Mouse (Mus musculus): Measurements from ENCODE around the gene Hoxb5.

The Hoxb5 gene

DNA sequence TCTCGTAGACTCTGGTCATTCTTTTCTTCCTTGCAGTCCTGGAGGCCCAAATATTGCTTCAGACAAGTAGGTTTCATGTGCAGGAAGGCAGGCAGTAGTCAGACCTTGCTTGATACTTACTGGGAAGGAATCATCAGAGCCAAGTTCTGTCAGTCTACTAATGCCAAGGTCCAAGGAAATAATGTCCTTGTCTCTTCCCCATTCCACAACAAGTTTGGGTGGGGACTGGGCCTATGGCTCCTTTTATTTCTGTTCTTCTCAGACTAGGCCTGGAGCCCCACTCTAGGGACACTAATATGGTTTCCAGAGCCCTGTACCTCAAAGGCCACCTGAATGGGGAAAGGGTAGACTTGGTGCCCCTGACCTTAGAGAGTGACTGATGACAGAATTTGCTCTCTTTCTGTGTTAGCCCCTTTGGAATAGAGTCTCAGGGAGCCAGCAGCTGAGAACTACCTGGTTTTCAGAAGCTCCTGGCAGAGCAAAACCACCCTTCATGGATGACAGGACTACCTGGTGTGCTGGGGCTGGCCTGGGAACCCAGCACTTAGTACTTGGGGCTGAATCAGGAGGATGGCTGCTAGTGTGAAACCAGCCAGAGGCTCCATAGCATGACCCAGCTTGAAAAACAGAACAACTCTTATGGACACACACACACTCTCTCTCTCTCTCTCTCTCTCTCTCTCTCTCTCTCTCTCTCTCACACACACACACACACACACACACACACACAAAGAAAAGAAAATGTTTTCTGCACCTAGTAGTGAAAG, 14.5 kb upstream of the Hoxb5 start:
- 17% methylated on average over 1 of the region's 1 CpGs for WGBS

DNA sequence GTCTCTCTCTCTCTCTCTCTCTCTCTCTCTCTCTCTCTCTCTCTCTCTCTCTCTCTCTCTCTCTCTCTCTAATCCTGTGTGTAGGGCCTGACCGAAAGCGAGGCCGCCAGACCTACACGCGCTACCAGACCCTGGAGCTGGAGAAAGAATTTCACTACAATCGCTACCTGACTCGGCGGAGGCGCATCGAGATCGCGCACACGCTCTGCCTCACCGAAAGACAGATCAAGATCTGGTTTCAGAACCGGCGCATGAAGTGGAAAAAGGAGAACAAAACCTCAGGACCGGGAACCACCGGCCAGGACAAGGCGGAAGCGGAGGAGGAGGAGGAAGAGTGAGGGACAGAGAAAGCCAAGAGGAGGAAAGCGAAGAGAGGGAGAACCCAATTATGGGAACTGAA, 13.8 kb upstream of the Hoxb5 start:
- WGBS = 8% methylated on average over 21 of the region's 21 CpGs

DNA sequence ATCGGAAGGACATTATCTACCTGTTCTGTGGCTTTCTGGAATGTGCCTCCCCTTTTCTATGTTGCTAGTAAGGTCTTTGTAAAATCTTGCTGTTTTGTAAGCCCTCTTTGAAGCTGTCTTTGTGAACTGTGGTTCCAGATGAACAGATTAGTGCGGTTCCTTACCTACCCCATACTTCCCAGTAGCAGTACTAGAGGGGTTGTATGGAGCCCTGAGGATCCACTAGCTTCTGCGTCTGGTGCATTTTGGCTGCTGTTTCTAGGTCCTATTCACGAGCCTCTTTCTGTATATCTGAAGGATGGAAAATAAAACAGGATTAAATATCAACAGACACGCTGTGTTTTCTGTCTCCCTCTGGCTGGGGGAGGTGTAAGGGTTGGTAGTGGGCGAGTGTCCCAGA, 13.3 kb upstream of the Hoxb5 start:
- 9% methylated on average over 6 of the region's 6 CpGs for WGBS

DNA sequence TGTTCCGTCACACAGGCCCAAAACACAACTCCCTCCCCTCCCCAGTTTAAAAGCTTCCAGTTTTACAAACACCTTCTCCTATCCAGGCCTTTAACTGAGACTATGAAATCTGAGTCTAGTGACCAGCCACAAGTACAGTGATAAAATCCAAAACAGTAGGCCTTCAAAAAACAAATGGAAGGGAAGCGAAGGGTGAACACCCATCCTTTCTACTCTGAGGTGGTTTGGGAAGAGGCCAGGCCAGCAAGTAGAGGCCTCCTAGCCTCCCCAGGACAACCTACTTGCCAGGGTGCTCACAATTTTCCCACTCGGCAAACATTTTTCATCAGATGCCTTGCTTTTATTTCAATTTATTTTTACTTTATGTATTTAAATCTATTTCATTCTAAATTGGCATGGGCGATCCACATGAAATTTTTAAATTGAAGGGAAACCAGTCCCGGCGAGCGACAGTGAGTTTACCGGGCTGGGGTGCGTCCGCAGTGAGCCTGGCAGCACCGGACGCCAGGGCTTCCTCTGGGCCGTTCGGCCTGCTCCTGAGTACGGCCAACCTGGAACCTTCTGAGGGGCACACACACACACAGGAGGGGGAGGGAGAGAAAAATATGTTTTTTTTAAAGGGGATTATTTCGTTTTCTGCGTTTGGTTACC, 12.3 kb upstream of the Hoxb5 start:
- 8% methylated on average over 17 of the region's 17 CpGs for WGBS

DNA sequence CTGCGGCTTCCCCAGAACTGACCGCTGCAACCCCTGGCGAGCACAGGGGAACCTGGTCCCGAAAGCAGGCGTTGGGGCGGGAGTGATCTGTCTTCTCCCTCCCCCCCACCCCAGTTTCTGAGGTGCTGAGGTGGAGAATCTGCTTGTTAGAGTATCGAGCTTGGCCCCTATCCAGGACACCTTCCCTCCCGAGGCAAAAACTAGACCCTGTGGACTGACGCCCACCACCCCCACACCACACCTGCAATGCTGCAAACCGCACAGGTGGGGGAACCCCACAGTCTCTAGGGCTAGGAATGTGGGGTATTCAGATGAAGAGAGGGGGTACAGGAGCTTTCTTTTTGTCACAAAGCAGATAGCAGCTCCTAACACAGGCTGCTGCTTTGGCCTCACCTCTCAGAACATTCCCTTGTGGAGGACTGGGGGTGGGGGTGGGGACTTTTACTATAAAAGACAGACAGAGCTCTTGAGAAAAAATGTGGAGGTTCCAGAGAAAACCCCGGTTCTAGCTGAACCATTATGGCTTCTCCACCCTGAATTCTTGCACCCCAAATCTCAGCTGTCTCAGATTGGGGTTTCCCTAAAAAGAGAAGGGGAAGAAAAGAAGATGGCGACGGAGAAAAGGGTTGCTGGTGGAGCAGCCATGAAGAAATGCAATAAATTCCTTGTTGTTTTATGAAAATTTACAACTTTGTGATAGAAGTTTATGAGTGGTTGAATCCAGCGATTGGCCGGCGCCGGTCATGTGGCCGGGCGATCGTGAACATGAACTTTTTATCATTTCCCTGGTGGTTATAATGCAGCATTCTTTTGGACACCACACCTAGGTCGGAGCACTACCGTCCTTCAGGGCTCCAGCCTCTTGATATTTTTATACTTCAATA, 11.2 kb upstream of the Hoxb5 start, which contains the start of gene Hoxb6:
TSS of gene Hoxb6 (plus strand) at position 796 of the 884 bp plus-strand sequence.
- WGBS = 3% methylated on average over 22 of the region's 22 CpGs

DNA sequence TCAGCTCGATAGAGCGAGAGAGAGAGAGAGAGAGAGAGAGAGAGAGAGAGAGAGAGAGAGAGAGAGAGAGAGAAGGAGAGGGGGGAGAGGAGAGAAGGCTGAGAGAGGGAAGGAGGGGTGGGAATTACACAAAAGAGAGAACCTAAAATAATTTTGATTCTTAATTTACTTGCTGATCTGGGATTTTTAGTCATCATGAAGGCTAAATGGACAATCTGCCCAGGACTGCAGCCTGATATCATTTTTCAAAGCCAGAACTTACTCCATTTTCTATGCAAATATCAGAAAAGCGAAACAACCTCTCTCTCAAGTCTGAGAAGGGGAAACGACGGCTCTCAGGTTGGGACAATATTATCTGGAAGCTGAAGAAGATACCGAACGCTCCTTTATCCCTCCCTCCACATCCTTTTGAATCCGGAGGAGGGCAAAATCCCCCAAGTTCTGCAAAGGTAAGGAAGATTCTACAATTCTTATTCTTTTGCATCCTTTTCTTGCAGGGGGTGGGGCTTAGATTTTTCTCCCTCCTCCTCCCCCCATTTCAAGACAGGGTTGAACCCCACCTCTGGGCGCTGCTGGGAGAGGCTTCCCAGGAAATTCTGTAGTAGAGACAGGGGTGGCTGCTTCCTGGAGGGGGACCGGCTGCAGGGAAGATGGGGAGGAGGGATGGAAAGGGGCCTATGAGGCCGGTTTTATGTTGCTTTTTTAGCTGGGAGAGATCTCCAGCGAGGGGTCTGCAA, 10.4 kb upstream of the Hoxb5 start:
- WGBS = 3% methylated on average over 12 of the region's 12 CpGs

DNA sequence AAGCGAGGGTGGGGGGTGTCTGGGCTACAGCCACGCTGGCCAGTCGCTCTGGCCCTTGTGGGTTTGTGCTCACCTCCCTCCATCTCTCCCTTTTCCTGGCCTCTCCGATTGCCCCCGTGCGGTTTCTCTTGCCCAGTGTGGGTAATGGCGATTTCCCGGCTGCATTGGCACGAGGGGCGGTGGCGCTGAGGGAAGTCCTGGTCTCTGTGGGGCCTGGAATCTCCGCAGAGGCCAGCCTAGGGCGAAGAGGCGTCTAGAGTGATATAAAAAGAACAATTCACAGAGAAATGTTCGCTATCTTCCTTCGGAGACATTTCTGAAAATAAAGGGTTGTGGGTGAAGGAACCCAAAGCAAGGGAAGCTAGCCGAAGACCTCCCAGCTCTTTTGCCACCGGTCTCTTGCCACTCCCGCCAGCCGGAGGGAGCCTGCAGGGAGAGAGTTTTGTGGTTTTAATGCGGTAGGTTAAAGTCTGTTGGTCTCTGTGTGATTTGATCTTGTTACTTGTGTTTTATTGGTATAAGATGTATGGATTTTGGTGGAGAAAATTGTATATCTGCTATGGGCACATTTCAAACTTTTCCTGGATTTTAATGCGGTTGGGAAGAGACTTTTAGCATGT, 9.7 kb upstream of the Hoxb5 start:
- WGBS = 2% methylated on average over 22 of the region's 22 CpGs

DNA sequence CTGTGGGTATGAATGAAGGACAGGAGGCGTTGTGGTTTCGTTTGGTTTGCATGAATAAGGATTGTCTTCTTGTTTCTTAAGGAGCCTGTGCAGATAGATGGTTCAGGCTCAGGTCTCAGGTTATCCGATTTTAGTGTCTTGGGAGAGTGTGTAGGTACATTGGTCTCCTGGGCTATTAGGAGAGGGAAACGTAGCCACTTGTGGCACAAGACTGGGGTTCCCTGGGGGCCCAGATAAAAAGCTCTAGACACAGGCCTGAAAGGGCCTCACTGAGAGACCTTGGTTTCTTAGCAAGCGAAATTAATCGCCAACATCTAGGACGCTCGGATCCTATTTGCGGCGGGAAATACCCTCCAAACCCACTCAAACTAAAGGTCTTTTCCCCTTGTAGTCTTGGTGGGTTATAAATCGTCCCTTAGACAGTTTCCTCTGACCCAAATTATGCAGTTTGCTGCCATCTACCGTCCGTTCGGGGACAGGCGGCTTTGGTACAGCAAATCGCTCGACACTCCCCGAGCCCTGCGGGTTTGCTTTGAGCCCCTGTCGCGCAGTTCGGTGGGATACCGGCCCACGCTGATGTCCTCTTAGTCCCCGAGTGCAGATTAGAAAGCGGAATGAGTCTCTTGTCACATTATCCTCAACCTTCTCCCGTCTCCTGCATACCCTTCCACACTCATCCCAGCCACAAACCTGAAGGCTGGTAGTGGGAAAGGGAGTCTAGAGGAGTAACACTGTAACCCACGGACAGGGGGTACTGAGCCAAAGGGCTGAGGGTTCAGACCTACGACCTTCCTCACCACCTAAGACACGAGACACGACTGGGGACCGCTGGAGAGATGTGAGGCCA, 8.7 kb upstream of the Hoxb5 start:
- WGBS = 1% methylated on average over 32 of the region's 32 CpGs

DNA sequence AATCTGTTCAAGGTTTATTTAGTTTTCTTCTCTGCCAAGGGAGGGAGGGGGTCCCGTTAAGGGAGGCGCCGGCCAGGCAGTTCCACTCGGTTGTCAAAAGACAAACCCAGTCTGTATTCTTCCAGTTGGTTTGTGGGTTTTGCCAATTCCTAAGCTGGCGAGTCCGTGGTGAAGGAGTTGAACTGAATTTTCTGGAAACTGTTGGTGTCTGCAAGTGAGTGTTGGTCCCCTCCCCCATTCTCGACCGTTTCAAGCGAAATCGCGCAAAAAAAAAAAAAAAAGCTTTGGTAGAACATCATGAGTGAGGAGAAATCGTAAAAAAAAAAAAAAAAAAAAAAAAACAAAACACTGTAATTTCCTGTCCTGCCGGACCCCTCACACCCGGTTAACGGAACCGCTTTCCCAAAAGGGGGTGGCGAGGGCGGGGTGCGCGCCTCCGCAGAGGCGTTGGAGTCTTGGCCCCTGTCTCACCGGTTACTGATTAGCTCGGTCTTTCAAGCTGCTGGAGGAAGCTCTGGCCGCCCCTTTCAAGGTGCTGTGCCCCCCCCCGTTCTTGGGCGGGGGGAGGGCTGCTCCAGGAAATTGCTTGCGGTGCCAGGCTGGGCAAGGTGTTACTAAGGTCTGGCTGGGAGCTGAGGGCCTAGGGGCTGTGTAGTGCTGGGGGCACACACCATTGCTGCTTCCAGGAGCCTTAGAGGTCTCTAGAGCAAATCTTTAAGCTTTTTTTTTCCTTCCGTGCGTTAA, 7.9 kb upstream of the Hoxb5 start:
- under 1% methylated on average over 30 of the region's 30 CpGs for WGBS

DNA sequence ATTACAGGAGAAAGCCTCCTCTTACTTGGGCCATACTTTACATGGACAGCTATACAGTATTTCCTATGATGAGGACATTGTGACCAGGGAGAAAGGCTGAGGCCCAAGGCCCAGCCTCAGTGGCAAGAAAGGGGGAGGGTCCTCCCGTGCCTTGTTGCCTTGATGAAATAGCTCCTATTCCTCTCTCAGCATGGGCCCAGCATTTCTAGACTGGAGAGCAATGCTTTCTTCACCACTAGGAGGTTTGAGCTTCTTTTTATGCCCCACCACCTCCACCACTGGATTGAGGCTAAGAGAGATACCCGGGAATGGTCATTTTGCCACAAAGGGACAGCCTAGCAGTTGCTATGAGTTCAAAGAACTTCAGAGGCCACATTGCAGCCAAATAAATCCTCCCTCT, 6.1 kb upstream of the Hoxb5 start:
- WGBS = 3% methylated on average over 2 of the region's 2 CpGs

DNA sequence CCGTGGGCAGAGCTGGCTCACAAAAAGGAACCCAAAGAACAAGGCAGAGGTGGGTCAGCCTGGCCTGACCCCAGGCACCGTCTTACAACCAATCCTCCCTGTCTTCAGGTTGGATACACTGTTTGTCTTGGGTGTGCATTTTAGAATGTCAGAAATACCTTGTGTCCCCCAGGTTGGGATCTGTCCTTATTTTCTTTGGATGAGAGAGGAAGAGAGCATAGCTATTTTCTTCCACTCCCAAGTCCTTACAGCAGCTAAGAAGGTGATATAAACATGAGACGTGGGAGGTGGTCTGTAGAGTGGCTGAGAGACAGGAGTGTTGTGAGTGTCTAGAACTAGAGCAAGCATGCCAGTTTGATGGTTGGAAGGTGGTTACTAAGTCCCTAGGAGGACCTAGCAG, 5.7 kb upstream of the Hoxb5 start:
- WGBS = 3% methylated on average over 3 of the region's 3 CpGs

DNA sequence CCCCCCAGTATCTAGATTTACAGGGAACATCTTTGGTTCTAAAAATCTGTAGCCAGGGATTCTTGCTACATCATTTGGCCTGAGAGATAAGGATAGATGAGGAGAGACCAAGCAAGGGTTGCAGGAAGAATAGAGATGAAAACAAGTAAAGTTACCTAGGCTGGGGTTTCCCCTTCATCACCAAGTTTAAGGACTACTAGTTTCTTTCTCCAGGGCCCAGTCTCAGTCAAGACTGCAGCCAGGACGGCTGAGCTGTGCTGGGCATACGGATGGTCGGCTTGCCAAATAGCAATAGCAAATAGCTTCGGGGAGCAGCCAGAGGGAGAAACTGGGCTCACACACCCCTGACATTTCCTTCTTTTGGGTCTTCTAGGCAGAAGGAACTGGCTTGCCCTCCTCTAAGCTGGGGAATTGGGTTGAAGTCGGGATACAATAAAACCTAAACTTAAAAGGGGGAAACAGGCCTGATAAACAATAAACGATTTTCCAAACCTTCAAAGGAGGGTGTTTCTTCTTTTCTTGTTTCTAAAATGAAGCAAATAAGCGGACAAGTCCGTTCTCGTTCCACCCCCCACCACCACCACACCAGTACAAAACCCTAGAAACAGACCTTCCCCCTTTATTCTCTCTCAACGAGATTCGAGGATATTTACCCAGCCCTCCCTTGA, 5.0 kb upstream of the Hoxb5 start:
- 6% methylated on average over 11 of the region's 11 CpGs for WGBS

DNA sequence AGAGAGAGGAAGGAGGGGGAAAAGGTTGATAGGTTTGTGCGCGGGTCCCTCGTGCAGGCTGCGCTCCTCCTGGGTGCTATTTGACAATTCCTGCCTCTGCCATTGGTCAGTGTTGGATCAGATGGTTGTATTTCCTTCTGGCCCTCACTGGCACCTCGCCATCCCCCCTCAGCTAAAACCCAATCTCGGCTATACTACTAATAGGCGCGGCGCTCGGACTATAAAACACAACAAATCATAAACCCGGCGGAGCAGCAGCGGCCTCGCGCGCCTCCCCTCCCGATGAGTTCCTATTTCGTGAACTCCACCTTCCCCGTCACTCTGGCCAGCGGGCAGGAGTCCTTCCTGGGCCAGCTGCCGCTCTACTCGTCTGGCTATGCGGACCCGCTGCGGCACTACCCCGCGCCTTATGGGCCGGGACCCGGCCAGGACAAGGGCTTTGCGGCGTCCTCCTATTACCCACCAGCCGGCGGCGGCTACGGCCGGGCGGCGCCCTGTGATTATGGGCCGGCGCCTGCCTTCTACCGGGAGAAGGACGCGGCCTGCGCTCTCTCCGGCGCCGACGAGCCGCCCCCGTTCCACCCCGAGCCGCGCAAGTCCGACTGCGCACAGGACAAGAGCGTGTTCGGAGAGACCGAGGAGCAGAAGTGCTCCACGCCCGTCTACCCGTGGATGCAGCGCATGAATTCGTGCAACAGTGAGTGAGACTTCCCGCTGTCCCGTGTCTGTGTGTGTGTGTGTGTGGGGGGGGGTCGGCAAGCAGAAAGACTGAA, 4.1 kb upstream of the Hoxb5 start:
- 2% methylated on average over 66 of the region's 66 CpGs for WGBS

DNA sequence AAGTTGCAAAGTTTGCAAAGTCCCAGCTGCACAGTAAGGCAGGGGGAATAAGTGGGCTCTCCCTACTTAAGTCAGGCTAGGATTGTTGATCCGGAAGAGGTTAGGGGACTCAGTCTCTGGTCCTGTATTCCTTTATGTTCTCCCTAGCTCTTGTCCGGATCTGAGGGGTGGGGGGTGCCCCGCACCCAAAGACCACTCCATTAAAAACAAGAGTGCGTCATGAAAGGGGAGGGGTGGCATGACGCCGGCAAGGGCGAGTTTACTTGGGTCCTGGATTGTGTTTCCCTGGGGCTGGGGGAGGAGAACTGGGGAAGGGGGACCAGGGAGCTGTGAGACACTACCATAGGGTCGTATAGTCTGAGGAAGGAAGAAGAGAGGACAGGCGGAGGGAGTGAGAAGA, 3.4 kb upstream of the Hoxb5 start:
- 3% methylated on average over 9 of the region's 9 CpGs for WGBS

DNA sequence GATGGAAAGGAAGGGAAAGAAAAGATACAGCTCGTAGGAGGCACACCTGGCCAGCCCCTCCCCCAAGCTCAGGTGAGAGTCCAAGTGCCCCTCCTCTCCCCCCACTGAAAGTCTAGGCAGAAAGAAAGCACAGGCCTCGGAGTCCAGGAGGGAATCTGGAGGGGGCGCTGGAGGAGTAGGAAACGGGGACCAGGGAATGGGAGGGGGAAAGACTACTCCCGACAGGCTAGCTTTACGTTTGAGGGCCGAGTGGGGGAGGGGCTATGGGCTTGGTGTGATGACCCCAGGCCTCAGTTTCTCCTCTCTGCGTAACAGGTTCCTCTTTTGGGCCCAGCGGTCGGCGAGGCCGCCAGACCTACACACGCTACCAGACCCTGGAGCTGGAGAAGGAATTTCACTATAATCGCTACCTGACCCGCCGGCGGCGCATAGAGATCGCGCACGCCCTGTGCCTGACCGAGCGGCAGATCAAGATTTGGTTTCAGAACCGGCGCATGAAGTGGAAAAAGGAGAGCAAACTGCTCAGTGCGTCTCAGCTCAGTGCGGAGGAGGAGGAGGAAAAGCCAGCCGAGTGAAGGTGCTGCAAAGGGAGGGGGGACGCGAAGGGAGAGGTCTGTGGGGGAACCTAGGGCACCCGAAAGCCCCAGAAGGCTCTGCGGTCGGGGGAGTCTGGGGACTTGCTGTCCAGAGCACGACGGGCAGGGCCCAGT, 2.6 kb upstream of the Hoxb5 start:
- WGBS = 2% methylated on average over 35 of the region's 35 CpGs

DNA sequence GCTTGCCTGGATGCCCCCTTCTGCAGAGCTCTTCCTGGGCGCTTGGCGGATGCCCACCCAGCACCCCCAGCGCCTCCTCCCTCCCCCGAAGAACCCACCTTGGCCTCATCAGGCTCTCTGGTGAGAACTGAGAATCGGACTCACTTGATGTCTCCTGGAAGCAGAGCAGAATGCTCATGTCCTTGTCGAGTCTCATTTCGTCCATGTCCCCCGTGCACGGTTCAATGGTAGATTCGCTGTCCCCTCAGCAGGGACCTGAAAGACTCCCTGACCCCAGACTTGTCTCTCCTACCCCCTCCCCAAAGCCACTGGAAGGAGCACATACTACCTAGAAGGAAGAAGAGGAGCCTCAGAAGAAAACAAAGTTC, 2.1 kb upstream of the Hoxb5 start:
- WGBS = 5% methylated on average over 10 of the region's 10 CpGs

DNA sequence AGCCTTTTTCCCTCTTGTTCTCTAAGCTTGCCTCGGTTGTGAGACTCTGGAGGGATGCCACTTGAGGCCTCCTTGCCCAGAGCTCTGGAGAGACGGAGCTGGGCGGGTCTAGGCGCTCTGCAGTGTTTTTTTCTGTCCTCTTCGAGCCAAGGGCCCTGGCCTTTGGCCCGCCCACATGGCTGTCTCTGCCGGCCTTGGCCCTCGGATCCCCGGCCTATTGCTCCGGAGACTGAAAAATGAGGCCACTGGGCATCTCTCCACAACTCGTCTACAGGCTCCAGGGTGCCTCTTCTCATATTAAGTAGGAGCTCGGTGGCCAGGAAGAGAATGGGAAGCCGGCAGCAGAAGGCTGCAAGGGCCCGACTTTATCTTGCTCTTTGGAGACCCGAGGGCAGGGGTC, 1.3 kb upstream of the Hoxb5 start:
- WGBS = under 1% methylated on average over 15 of the region's 15 CpGs
